Mouse (Mus musculus) spleen, adult 2 months (tissue): ENCODE results near the gene Gprc5d. TPM values are rescaled to one million over a fixed set of nuclear protein-coding genes. Genes with fewer than 3 reads are reported as not detected.

Source experiments
- DNase-seq, 2 experiments: peaks; one replicate each; pipeline versions ENCODE4 v3.0.0 to v3.0.0-alpha.2; 2012 to 2021; ENCODE audit warnings: low spot score in 2 of 2, low read depth in 1 of 2
- H3K27ac ChIP-seq: fragments of 200-500 bp; 2 replicates; pipeline ENCODE4 v1.5.1; 2012; ENCODE audit warnings: low read length, inconsistent platforms; ENCODE audit not compliant: insufficient read depth
- H3K27me3 ChIP-seq: fragments of 200-500 bp; 2 replicates; pipeline ENCODE4 v1.6.1; 2012; ENCODE audit warnings: mild to moderate bottlenecking, moderate library complexity, low read length, inconsistent platforms; ENCODE audit not compliant: control insufficient read depth, insufficient read depth
- H3K36me3 ChIP-seq: fragments of 200-500 bp; 2 replicates; pipeline ENCODE4 v1.6.1; 2012; ENCODE audit warnings: mild to moderate bottlenecking, low read length, inconsistent platforms; ENCODE audit not compliant: control insufficient read depth, insufficient read depth
- H3K4me1 ChIP-seq: fragments of 200-500 bp; 2 replicates; pipeline ENCODE4 v1.6.1; 2011; ENCODE audit warnings: inconsistent platforms; ENCODE audit not compliant: control insufficient read depth, insufficient read depth, insufficient read length
- H3K4me3 ChIP-seq: fragments of 200-500 bp; 2 replicates; pipeline ENCODE4 v1.5.1; 2011; ENCODE audit warnings: mild to moderate bottlenecking, inconsistent platforms; ENCODE audit not compliant: insufficient read depth, insufficient read length; ENCODE audit errors: extremely low read depth
- CTCF ChIP-seq: fragments of 200-500 bp; IDR thresholded peaks from 2 replicates; pipeline ENCODE4 v1.5.1; 2011; ENCODE audit warnings: mild to moderate bottlenecking, inconsistent platforms; ENCODE audit not compliant: insufficient read depth, insufficient read length, insufficient replicate concordance; ENCODE audit errors: extremely low read depth
- POLR2A ChIP-seq: fragments of 200-500 bp; IDR thresholded peaks from 2 replicates; pipeline ENCODE4 v1.6.1; 2011; ENCODE audit warnings: low read depth, low read length, inconsistent platforms
- WGBS: fragments of 180-500 bp; shearing (Covaris S2); methylation state at CpG from one replicate; pipeline ENCODE4 v1.1.7; 2018; 5-methylcytosine and 5-hydroxymethylcytosine counted together
- polyA plus RNA-seq: library from polyadenylated mRNA; depleted of rRNA; stranded (reverse); fragments of >200 nt; gene quantifications from 2 replicates; pipeline ENCODE4 v1.2.3, GENCODE M21; 2012

Gene Gprc5d
- polyA plus RNA-seq, 1 experiment: 0.09 TPM

DNA sequence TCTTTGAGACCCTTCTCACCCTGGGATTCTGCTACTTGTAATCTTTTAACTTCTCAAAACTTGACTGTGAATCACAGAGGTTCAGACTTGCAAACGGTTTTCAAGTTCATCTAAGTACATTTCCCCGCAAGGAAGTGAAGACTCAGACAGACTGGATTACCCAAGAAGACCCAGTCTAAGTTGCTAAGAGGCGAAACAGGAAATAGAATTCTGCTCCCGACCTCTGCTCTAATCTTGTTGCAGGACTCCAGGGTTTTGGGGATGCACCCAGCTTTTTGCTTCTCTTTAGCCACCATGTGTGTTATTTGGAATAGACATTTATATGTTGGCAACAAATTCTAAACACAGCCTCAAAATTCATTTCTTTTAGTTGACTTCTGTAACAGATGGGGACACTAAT, 43.3 kb upstream of the Gprc5d start:
- Histone ChIP-seq H3K4me1 (no peaks in the 10 kb centered on the region), H3K36me3 (no peaks in the 10 kb centered on the region), H3K4me3 (no peak overlapping the region), H3K27me3 (no peaks in the 10 kb centered on the region), H3K27ac (no peak overlapping the region)
- DNase-seq: no peak
- WGBS: 49% methylated on average over 4 of the region's 4 CpGs
- TF ChIP-seq POLR2A (no peak), CTCF (no peak)

DNA sequence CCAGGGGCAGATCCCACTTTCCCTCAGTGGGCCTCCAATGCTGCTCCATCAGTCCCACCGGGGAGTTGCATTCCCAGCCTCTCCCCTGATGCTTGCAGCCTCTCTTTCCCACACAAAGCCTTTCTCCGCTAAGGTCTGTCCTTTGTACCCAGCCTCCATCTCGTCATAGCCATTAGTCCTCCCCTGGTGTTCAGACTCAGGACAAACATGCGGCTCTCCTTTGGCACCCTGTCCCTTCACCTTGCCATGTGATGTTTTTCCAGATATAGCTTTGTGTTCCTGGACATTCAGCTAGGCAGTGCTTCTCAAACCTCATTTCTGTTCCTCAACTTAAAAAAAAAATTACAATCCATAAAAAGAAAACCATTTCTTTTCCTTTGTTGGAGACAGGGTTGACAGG, 40.4 kb upstream of the Gprc5d start:
- WGBS: 91% methylated on average over 4 of the region's 4 CpGs
- Histone ChIP-seq H3K27me3 (no peaks in the 10 kb centered on the region), H3K4me1 (no peaks in the 10 kb centered on the region), H3K27ac (no peak overlapping the region), H3K36me3 (no peaks in the 10 kb centered on the region), H3K4me3 (no peak overlapping the region)
- TF ChIP-seq POLR2A (no peak), CTCF (no peak)
- DNase-seq: no peak

DNA sequence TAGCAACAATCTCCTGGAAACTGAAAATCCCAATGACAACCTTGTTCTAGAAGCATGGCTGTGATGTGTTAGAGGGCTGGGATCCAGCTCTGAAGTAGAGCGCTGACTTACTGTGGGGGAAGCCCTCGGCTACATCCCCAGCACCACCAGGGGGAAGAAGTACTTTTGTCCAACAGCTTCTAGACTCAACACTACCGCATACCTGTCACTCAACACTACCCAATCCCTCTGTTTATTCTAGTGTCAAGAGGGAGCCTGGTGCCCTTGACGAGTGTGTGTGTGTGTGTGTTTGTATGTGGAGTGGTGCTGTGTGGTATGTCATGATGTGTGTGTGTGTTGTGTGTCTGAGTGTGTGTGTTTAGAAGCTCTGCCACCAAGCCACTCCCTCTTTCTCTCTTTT, 39.4 kb upstream of the Gprc5d start:
- TF ChIP-seq POLR2A: no peak
- TF ChIP-seq CTCF: no peak
- H3K27ac ChIP-seq: no peak overlapping the region
- no peaks in the 10 kb centered on the region for H3K27me3 ChIP-seq
- DNase-seq: no peak
- no peaks in the 10 kb centered on the region for H3K36me3 ChIP-seq
- WGBS: 90% methylated on average over 4 of the region's 4 CpGs
- no peak overlapping the region for H3K4me3 ChIP-seq
- no peaks in the 10 kb centered on the region for H3K4me1 ChIP-seq

DNA sequence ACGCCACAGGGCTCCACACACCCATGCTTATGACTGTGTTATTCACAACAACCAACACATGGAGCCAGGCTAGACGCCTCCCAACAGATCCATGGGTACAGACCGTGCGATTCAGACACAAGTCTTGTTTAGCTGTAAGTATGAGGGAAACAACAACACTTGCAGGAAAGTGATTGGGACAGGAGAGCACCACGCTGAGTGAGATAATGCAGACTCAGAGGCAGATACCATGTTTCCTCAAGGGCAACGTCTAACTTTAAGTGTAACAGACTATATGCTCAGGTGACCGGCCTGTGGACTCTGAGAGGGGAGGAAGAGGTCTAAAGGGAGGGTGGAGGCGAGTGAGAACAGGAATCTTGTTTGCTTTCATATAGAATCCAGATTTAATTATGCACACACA, 38.5 kb upstream of the Gprc5d start:
- Histone ChIP-seq H3K27me3 (no peaks in the 10 kb centered on the region), H3K36me3 (no peaks in the 10 kb centered on the region)
- WGBS: 78% methylated on average over 8 of the region's 8 CpGs

DNA sequence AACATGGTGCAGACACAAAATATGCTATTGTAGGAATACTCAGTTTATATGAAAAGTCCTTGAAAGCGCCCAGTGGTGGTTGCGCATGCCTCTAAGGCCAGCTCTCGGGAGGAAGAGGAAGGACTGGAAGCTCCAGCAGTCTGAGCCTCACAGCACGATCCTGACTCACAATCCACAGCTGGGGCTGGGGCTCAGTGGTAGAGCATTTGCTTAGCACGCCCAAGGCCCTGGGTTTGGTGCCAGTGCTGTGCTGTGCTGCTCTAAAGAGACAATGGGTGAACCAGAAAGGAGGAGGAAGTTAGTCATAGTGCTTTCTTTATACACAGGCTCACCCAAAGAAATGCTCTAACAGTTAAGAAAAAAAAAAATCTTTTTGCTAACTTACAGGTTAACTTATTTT, 35.6 kb upstream of the Gprc5d start:
- TF ChIP-seq CTCF: no peak
- no peak for TF ChIP-seq POLR2A
- Histone ChIP-seq H3K27me3 (no peaks in the 10 kb centered on the region), H3K4me1 (no peaks in the 10 kb centered on the region), H3K27ac (no peak overlapping the region), H3K4me3 (no peak overlapping the region), H3K36me3 (no peaks in the 10 kb centered on the region)
- DNase-seq: no peak
- 80% methylated on average over 5 of the region's 5 CpGs for WGBS

More for the DNA sequence above, 38.5 kb upstream of the Gprc5d start:
- Histone ChIP-seq H3K4me1 (no peaks in the 10 kb centered on the region), H3K27ac (no peak overlapping the region), H3K4me3 (no peak overlapping the region)
- DNase-seq: no peak
- no peak for TF ChIP-seq POLR2A
- no peak for TF ChIP-seq CTCF

DNA sequence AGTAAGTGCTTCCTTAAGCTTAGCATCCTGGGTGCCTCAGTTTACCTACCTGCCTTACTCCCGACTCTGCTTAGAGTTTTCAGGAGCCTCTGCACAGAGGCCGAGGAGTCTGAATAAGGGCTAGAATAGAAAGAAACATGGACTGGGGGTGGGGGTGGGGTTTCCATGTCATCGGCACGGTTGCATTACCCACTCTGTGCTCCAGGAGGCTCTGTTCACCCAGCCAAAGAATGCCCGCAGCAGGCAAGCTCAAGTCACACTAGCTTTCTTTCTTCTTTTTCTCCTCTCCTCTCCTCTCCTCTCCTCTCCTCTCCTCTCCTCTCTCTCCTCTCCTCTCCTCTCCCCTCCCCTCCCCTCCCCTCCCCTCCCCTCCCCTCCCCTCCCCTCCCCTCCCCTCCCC, 32.2 kb upstream of the Gprc5d start:
- no peak overlapping the region for H3K27ac ChIP-seq
- WGBS: 35% methylated on average over 5 of the region's 5 CpGs
- no peaks in the 10 kb centered on the region for H3K36me3 ChIP-seq
- peak; percentile 47; the same call in 1 of the 2 replicates for TF ChIP-seq CTCF
- no peak for TF ChIP-seq POLR2A
- no peaks in the 10 kb centered on the region for H3K4me1 ChIP-seq
- H3K27me3 ChIP-seq: no peaks in the 10 kb centered on the region
- no peak overlapping the region for H3K4me3 ChIP-seq
- DNase-seq: no peak

DNA sequence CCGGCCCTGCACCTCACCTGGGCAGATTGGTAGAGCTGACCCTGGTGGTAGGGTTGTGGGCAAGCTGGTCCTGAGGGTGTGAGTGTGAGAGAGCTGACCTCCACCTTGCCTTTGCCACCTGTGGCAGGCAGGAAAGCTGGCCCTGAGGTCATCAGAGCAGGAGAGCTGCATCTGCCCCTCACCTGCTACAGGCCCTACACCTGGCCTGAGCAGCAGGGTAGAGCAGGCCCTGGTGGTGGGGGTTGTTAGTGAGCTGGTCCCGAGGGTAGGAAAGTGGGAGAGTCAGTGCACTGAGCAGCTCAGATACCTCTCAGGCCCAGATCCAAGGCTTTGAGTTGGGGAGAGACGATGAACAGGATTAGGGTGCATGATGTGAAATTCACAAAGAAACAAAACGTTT, 31.6 kb upstream of the Gprc5d start:
- no peak for DNase-seq
- TF ChIP-seq POLR2A: no peak
- no peak for TF ChIP-seq CTCF
- Histone ChIP-seq H3K4me3 (no peak overlapping the region), H3K4me1 (no peaks in the 10 kb centered on the region), H3K36me3 (no peaks in the 10 kb centered on the region), H3K27me3 (no peaks in the 10 kb centered on the region), H3K27ac (no peak overlapping the region)
- WGBS: 92% methylated on average over 4 of the region's 4 CpGs

DNA sequence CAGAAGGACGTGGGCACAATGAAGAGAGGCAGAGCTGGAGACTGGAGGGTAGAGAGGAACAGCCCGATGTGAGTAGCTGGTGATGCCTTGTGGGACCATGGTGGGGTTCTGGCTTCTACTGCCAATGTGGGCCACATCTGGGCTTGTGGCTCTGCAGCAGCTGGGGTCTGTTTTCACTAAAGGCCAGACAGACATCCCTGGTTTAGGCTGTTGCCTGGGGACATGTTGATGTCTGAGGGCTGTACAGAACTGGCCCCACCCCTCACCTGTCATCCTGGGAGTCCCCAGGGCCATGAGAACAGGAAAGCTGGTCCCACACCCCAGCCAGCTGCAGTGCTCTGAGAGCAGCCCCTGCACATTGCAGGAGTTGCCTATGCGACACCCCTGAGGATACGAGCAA, 31.1 kb upstream of the Gprc5d start:
- TF ChIP-seq POLR2A: no peak
- no peak for TF ChIP-seq CTCF

More for the DNA sequence above, 31.1 kb upstream of the Gprc5d start:
- no peaks in the 10 kb centered on the region for H3K27me3 ChIP-seq
- H3K36me3 ChIP-seq: no peaks in the 10 kb centered on the region
- no peak overlapping the region for H3K4me3 ChIP-seq
- H3K4me1 ChIP-seq: no peaks in the 10 kb centered on the region
- no peak overlapping the region for H3K27ac ChIP-seq
- 65% methylated on average over 4 of the region's 4 CpGs for WGBS
- DNase-seq: no peak
